9 mouse cellular contexts compared by ENCODE assay signal in the genomic region with DNA sequence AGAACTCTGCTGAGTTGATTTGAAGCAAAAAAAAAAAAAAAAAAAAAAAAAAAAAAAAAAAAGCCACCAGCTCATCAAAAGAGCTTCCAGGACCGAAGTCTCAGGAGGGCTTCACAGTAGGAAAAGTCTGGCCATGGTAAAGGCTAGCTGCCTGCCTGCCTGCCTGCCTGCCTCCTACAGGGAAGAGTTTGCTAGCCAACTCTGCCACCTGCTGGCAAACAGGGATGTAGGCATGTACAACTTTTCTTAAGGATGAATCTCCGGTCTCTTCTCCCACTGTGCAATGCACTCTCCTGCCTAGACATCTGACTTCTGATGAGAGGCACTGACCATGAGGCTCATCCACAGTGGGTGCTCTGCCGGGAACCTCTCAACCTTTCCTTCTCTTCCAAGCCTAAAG.
DNase-seq lines count a peak whose midpoint lies in the region; ATAC-seq and TF ChIP-seq lines count a peak whose summit lies in the region.
"Had no signal": no experiment of that assay in that cellular context is flagged by ENCODE, and none has a peak within 500 bp of the region (broad histone marks: within the 10 kb centered on the region; RNA-seq: fewer than 3 reads in every experiment).

No protein-coding gene starts in this region.

- no peak for TF ChIP-seq POLR2A in brain, embryonic 14.5 days (IDR thresholded peaks at IDR 0.05; ENCODE audit: borderline replicate concordance, extremely low read depth, insufficient read depth, insufficient read length, poor library complexity, severe bottlenecking)

- no peak overlapping the region for H3K27ac ChIP-seq in lung, embryonic 16.5 days (ENCODE audit: low read length)
- H3K27ac ChIP-seq: liver, embryonic 13.5 days had no signal

- H3K36me3 ChIP-seq in lung, embryonic 16.5 days (ENCODE audit: control insufficient read depth, insufficient read depth, low read length): no peaks in the 10 kb centered on the region
- H3K36me3 ChIP-seq: liver, embryonic 13.5 days had no signal

- intact Hi-C loops in heart, postnatal 14 days (cut with DNase I): loop anchor here (1.0 to 5.0 kb wide), 2 partner anchors 58 to 159 kb away; partner anchors contain the start of gene Arhgap22

- ATAC-seq in lung, embryonic 16.5 days (ENCODE audit: low read depth): peak; percentile 63

- peak; percentile 85 for TF ChIP-seq CTCF in brain, embryonic 14.5 days (IDR thresholded peaks at IDR 0.05; ENCODE audit: borderline replicate concordance, extremely low read depth, insufficient read depth, insufficient read length)

- no peak overlapping the region for H3K4me2 ChIP-seq in lung, embryonic 16.5 days (ENCODE audit: low read depth, low read length)
- H3K4me2 ChIP-seq: liver, embryonic 13.5 days had no signal

- peak; percentile 73 for DNase-seq in MN1 (ENCODE audit: low spot score)
- peak; percentile 89 for DNase-seq in brain, embryonic 14.5 days (ENCODE audit: low read depth)
- peak; percentile 28 for DNase-seq in fibroblast of lung, adult 2 months (ENCODE audit: low read depth)
- DNase-seq in heart, postnatal 14 days: peak; percentile 68 to 77
- peak; percentile 75 to 77 for DNase-seq in kidney, postnatal 25 days
- peak; percentile 68 for DNase-seq in ovary, postnatal 36 days (ENCODE audit: low spot score)
- DNase-seq in spleen, adult 12 weeks (ENCODE audit: low spot score): no peak
- DNase-seq: liver, embryonic 13.5 days had no signal

- H3K9me3 ChIP-seq in lung, embryonic 16.5 days (ENCODE audit: control insufficient read depth, low read length): no peaks in the 10 kb centered on the region
- H3K9me3 ChIP-seq: liver, embryonic 13.5 days had no signal

- H3K9ac ChIP-seq in lung, embryonic 16.5 days (ENCODE audit: low read length): no peak overlapping the region
- H3K9ac ChIP-seq: liver, embryonic 13.5 days had no signal

- WGBS in lung, embryonic 16.5 days: 8% methylated on average over 3 of the region's 3 CpGs

- no peak overlapping the region for H3K4me3 ChIP-seq in lung, embryonic 16.5 days (ENCODE audit: low read length)
- H3K4me3 ChIP-seq: liver, embryonic 13.5 days had no signal

- no peaks in the 10 kb centered on the region; the same call in 1 of the 2 replicates for H3K4me1 ChIP-seq in lung, embryonic 16.5 days (replicated peaks; ENCODE audit: control insufficient read depth, insufficient read depth, low read length)

- H3K27me3 ChIP-seq in lung, embryonic 16.5 days (ENCODE audit: control insufficient read depth, insufficient read depth, low read depth, low read length): no peaks in the 10 kb centered on the region
- H3K27me3 ChIP-seq: liver, embryonic 13.5 days had no signal
